Mouse (Mus musculus) embryonic facial prominence, embryonic 13.5 days (tissue): ENCODE results near the gene Onecut1. TPM values are rescaled to one million over a fixed set of nuclear protein-coding genes. Genes with fewer than 3 reads are reported as not detected.

Source experiments
- ATAC-seq: fragments of 200-750 bp; cut with Nextera tagmentation; 2 replicates; pipeline ENCODE4 v1.8.0; 2017; ENCODE audit warnings: low read depth; ENCODE audit not compliant: insufficient number of reproducible peaks, insufficient read depth, low FRiP score, low TSS enrichment
- H3K27ac ChIP-seq: fragments of 300-500 bp; sonication (generic); 2 replicates; pipeline ENCODE4 v1.5.1; 2015; ENCODE audit warnings: moderate library complexity, mild to moderate bottlenecking, inconsistent platforms
- H3K27me3 ChIP-seq: fragments of 300-500 bp; sonication (generic); 2 replicates; pipeline ENCODE4 v1.6.1; 2015; ENCODE audit warnings: mild to moderate bottlenecking, inconsistent platforms
- H3K36me3 ChIP-seq: fragments of 300-500 bp; sonication (generic); 2 replicates; pipeline ENCODE4 v1.6.1; 2015; ENCODE audit warnings: mild to moderate bottlenecking, inconsistent platforms
- H3K4me1 ChIP-seq: fragments of 300-500 bp; sonication (generic); 2 replicates; pipeline ENCODE4 v1.6.1; 2015; ENCODE audit warnings: inconsistent platforms
- H3K4me2 ChIP-seq: fragments of 300-500 bp; sonication (generic); 2 replicates; pipeline ENCODE4 v1.6.1; 2015; ENCODE audit warnings: moderate library complexity, mild to moderate bottlenecking, inconsistent platforms
- H3K4me3 ChIP-seq: fragments of 300-500 bp; sonication (generic); 2 replicates; pipeline ENCODE4 v1.5.1; 2015; ENCODE audit warnings: mild to moderate bottlenecking, inconsistent platforms
- H3K9ac ChIP-seq: fragments of 300-500 bp; sonication (generic); 2 replicates; pipeline ENCODE4 v1.6.1; 2015; ENCODE audit warnings: mild to moderate bottlenecking, inconsistent platforms
- H3K9me3 ChIP-seq: fragments of 300-500 bp; sonication (generic); 2 replicates; pipeline ENCODE4 v1.6.1; 2016; ENCODE audit warnings: inconsistent platforms
- WGBS: fragments of 180-500 bp; shearing (Covaris S2); methylation state at CpG from one replicate; pipeline ENCODE4 v1.1.7; 2015; ENCODE audit warnings: mixed read lengths; 5-methylcytosine and 5-hydroxymethylcytosine counted together
- polyA plus RNA-seq: library from polyadenylated mRNA; unstranded; fragments of >200 nt; fragmentation: Nextera tagmentation; extraction: Ambion mirVana; gene quantifications from 2 replicates; pipeline ENCODE4 v1.2.1, GENCODE M21; 2015

Gene Onecut1
- polyA plus RNA-seq, 1 experiment from 2014 or later: not detected

DNA sequence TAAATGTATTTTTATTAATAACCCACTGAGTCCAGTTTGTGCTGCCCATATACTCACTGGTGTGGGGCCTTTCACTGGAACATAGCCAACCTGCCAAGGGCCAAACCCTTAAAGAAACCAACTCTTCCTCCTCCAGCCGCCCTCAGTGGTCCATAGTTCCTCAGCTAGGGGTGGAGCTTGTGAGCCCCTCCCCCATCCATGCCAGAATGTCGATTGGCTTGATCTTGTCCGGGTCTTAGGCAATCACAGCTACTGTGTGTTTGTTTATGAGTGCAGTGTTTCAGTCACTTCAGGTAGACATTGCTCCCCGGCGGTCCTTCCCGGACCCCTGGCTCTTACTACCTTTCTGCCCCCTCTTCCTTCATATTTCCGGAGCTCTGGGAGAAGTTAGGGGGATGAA is 35.0 kb downstream of the Onecut1 start:
- Histone ChIP-seq H3K9ac (no peak overlapping the region), H3K9me3 (no peaks in the 10 kb centered on the region), H3K4me3 (no peak overlapping the region), H3K4me2 (no peak overlapping the region), H3K4me1 (no peaks in the 10 kb centered on the region), H3K36me3 (no peaks in the 10 kb centered on the region), H3K27ac (no peak overlapping the region), H3K27me3 (no peaks in the 10 kb centered on the region)
- no peak for ATAC-seq
- 83% methylated on average over 7 of the region's 7 CpGs for WGBS

- Histone ChIP-seq H3K4me1 (no peaks in the 10 kb centered on the region), H3K9ac (no peak overlapping the region), H3K27ac (no peak overlapping the region), H3K36me3 (no peaks in the 10 kb centered on the region), H3K9me3 (no peaks in the 10 kb centered on the region), H3K4me2 (no peak overlapping the region), H3K27me3 (no peaks in the 10 kb centered on the region), H3K4me3 (no peak overlapping the region)
- 83% methylated on average over 4 of the region's 4 CpGs for WGBS
- ATAC-seq: no peak
These were observed 35.8 kb downstream of the Onecut1 start for GRCm38 (mm10) chr9:74897375-74897982.

DNA sequence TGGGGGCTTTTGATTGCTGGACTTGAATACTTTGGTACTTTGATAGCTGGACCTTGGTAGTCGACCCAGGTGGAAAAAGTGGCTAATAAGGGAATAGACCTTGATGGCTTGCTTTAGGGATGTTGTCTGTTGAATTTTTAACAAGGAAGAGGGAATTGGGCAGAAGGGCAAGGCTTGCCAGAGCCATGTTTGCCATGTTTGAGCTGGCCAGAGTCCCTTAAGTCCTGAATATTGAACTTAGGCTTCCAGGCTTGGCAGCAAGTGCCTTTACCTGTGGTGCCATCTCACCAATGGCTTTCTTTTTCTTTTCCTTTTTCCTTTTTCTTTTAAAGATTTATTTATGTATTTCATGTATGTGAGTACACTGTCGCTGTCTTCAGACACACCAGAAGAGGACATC is 38.4 kb downstream of the Onecut1 start:
- no peak overlapping the region for H3K4me2 ChIP-seq
- no peak overlapping the region for H3K9ac ChIP-seq
- H3K27ac ChIP-seq: no peak overlapping the region
- H3K36me3 ChIP-seq: no peaks in the 10 kb centered on the region
- ATAC-seq: no peak
- no peaks in the 10 kb centered on the region for H3K9me3 ChIP-seq
- no peaks in the 10 kb centered on the region for H3K4me1 ChIP-seq
- H3K27me3 ChIP-seq: no peaks in the 10 kb centered on the region
- no peak overlapping the region for H3K4me3 ChIP-seq
- 77% methylated on average over 2 of the region's 2 CpGs for WGBS

DNA sequence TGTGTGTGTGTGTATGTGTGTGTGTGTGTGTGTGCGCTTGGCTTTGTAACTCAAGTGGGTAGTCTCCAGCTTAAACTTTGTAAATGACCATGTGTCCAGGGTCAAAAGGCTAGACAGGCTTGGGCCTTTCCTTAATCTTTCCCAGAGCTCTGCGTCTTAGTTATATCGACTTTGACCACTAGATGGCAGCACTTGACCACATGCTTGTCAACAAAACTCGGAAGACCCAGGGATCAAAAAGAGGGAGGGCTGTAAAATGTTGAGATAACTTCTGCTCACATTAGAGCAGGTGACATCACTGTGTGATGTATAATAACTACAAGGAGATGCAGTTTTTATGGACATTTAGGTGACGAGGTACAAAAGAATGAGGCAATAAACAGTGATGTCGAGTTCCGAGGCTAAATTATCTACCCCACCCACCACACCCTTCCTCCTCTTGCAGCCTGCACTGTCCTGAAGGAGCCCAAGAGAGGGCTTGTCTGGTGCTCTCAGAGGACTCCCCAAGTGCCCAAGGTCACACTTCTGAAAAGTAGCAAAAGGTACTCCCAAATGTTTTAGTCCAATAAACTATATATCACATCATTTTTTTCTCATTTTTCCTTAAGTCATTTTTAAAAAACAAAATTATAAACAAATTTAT is 43.3 kb downstream of the Onecut1 start:
- 13% methylated on average over 7 of the region's 7 CpGs for WGBS
- no peaks in the 10 kb centered on the region for H3K9me3 ChIP-seq
- H3K4me3 ChIP-seq: no peak overlapping the region
- no peak overlapping the region for H3K9ac ChIP-seq
- ATAC-seq: no peak
- no peaks in the 10 kb centered on the region for H3K27me3 ChIP-seq
- no peak overlapping the region for H3K4me2 ChIP-seq
- H3K4me1 ChIP-seq: no peaks in the 10 kb centered on the region; the same call in 1 of the 2 replicates
- H3K36me3 ChIP-seq: no peaks in the 10 kb centered on the region
- H3K27ac ChIP-seq: no peak overlapping the region

DNA sequence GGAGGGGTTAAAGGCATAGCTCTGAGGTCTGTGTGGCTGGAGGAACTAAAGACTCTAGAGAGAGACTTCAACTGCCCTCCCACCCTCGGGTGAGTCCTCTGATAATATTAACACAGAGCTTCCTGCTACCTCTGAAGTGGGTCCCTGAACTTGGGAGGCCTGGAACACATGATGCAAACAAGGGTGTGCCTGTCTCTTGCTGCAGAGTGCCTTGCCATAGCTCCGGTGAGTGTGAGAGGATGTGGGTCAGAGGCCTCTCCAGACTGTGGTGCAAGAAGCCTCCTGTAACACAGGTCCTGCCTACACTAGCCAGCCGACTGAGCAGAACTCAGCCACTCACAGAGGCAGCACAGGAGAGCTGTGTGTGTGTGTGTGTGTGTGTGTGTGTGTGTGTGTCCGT is 45.2 kb downstream of the Onecut1 start:
- ATAC-seq: no peak

GRCm38 (mm10) chr9:74909245-74909644 is 47.5 kb downstream of the Onecut1 start:
- 76% methylated on average over 15 of the region's 15 CpGs for WGBS
- Histone ChIP-seq H3K4me2 (no peak overlapping the region), H3K4me3 (no peak overlapping the region), H3K9me3 (no peaks in the 10 kb centered on the region), H3K27ac (no peak overlapping the region), H3K9ac (no peak overlapping the region), H3K36me3 (no peaks in the 10 kb centered on the region), H3K4me1 (peaks cover 7% of the 10 kb centered on the region), H3K27me3 (no peaks in the 10 kb centered on the region)
- no peak for ATAC-seq

More for the DNA sequence above, 45.2 kb downstream of the Onecut1 start:
- Histone ChIP-seq H3K9me3 (no peaks in the 10 kb centered on the region), H3K4me3 (no peak overlapping the region), H3K4me1 (peaks cover 6% of the 10 kb centered on the region), H3K4me2 (no peak overlapping the region), H3K36me3 (no peaks in the 10 kb centered on the region), H3K27me3 (no peaks in the 10 kb centered on the region), H3K27ac (no peak overlapping the region), H3K9ac (no peak overlapping the region)
- 42% methylated on average over 4 of the region's 4 CpGs for WGBS

DNA sequence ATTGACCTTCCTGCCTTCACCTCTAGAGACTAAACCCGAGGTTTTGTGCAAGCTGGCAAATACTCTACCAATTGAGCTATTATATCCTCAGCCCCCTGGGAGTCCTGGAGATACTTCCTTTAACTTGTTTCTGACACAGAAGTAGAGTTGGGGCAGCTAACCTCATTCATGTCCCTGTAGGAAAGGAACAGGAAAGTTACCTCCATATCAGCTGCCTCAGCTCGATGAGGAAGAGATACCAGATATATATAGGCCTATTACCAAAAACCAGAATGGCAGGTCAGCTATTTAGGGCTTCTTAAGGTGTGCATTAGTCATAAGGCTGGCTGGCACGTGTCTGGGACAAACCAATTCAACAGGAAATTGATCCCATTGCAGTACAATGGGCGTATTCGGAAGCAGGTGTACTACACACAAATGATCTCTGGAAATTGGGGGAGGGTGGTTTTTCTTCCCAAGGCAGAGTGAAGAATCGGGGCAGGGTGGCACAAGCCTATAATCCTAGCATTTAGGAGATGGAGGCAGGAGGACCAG is 48.6 kb downstream of the Onecut1 start:
- H3K4me3 ChIP-seq: no peak overlapping the region
- no peak overlapping the region for H3K9ac ChIP-seq
- H3K9me3 ChIP-seq: no peaks in the 10 kb centered on the region
- H3K4me2 ChIP-seq: no peak overlapping the region
- H3K27ac ChIP-seq: no peak overlapping the region
- peaks cover 7% of the 10 kb centered on the region for H3K4me1 ChIP-seq
- 73% methylated on average over 6 of the region's 6 CpGs for WGBS
- no peaks in the 10 kb centered on the region for H3K27me3 ChIP-seq
- no peak for ATAC-seq
- no peaks in the 10 kb centered on the region for H3K36me3 ChIP-seq

DNA sequence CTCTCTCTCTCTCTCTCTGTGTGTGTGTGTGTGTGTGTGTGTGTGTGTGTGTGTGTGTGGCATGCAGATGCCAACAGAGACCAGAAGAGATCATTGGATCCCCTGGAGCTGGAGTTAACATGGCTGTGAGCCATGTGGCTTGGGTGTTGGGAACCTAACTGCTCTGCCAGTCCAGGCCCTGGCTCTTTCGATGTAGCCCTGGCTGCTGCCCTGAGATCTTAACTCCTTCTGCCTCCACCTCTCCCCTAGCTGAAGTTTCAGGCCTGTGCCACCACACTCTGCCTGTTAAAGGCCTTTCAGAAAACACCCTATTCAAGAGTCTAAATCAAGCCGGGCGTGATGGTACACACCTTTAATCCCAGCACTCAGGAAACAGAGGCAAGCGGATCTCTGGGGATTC is 49.7 kb downstream of the Onecut1 start:
- Histone ChIP-seq H3K9me3 (no peaks in the 10 kb centered on the region), H3K27me3 (no peaks in the 10 kb centered on the region), H3K4me1 (peaks cover 7% of the 10 kb centered on the region), H3K4me2 (no peak overlapping the region), H3K9ac (no peak overlapping the region), H3K4me3 (no peak overlapping the region), H3K36me3 (no peaks in the 10 kb centered on the region), H3K27ac (no peak overlapping the region)
- ATAC-seq: no peak
- 75% methylated on average over 4 of the region's 4 CpGs for WGBS

- no peaks in the 10 kb centered on the region for H3K9me3 ChIP-seq
- no peak for ATAC-seq
- H3K36me3 ChIP-seq: no peaks in the 10 kb centered on the region
- H3K27ac ChIP-seq: no peak overlapping the region
- 20% methylated on average over 2 of the region's 2 CpGs for WGBS
- H3K27me3 ChIP-seq: no peaks in the 10 kb centered on the region
- H3K4me1 ChIP-seq: peaks cover 7% of the 10 kb centered on the region
- H3K9ac ChIP-seq: no peak overlapping the region
- H3K4me3 ChIP-seq: no peak overlapping the region
- H3K4me2 ChIP-seq: no peak overlapping the region
These were observed 50.2 kb downstream of the Onecut1 start for GRCm38 (mm10) chr9:74911919-74912318.

DNA sequence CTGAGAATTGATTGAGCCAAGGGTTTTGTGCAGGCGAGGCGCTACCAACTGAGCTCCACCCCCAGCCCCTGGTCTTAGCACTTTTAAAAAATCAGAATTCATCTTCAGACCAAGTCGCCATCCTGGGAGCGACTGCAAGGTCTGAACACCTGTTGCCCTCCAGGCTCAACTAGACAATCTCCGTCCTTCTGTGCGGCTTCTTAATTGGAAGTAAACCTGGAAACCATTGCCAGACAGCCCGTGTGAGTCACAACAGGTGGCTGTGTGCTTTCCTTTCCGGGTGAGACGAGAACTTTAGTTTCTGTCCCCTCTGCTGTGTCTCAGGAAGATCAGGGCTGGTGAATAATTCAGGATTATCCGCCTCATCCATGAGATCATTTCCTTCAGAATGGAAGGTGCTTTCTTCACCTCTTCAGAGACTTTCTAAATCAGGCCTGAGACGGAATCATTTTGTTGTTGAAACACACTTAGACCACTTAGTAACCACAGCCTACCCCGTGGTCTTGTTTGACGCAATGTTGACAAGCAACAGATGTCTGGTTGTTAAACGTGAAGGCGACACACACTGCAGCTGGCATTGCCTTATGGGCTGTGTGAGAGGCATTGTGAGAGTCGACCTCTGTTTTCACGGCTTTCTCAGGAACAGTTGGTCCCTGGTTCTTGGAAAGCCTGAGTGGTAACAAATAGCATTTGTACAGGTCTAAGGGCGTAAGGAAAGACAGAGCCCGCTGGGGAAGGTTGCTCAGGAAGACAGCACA is 51.1 kb downstream of the Onecut1 start:
- 47% methylated on average over 19 of the region's 19 CpGs for WGBS
- no peak overlapping the region for H3K4me2 ChIP-seq
- H3K4me3 ChIP-seq: no peak overlapping the region
- no peak overlapping the region for H3K9ac ChIP-seq
- H3K27ac ChIP-seq: no peak overlapping the region
- peaks cover 7% of the 10 kb centered on the region for H3K4me1 ChIP-seq
- H3K27me3 ChIP-seq: no peaks in the 10 kb centered on the region
- peaks cover 7% of the 10 kb centered on the region; the same call in 1 of the 2 replicates for H3K9me3 ChIP-seq
- H3K36me3 ChIP-seq: no peaks in the 10 kb centered on the region
- ATAC-seq: no peak

GRCm38 (mm10) chr9:74915611-74916010 is 53.9 kb downstream of the Onecut1 start:
- 81% methylated on average over 3 of the region's 3 CpGs for WGBS
- peaks cover 7% of the 10 kb centered on the region for H3K4me1 ChIP-seq
- no peak overlapping the region for H3K27ac ChIP-seq
- H3K9ac ChIP-seq: no peak overlapping the region
- H3K4me3 ChIP-seq: no peak overlapping the region
- peaks cover 7% of the 10 kb centered on the region; the same call in 1 of the 2 replicates for H3K9me3 ChIP-seq
- no peaks in the 10 kb centered on the region for H3K36me3 ChIP-seq
- no peak overlapping the region for H3K4me2 ChIP-seq
- H3K27me3 ChIP-seq: no peaks in the 10 kb centered on the region
- ATAC-seq: no peak
